Mouse (Mus musculus) G1E (cell line): ENCODE data around the gene Dtx4. TPM values are rescaled to one million over a fixed set of nuclear protein-coding genes. Genes with fewer than 3 reads are reported as not detected.

ENCODE experiments used
- ATAC-seq: 2 replicates; pipeline ENCODE4 v1.8.0; 2016; ENCODE audit warnings: mild to moderate bottlenecking; ENCODE audit not compliant: insufficient number of reproducible peaks, poor library complexity, low FRiP score, severe bottlenecking; ENCODE audit errors: extremely low read depth
- DNase-seq: peaks from one replicate; pipeline ENCODE4 v3.0.0; 2012; ENCODE audit warnings: low spot score
- H3K27me3 ChIP-seq: 2 replicates; pipeline ENCODE4 v1.6.1; 2012; ENCODE audit warnings: mild to moderate bottlenecking, low read length, inconsistent platforms; ENCODE audit not compliant: insufficient read depth
- H3K36me3 ChIP-seq: replicated peaks from 2 replicates; pipeline ENCODE3; 2012; ENCODE audit warnings: mild to moderate bottlenecking, inconsistent platforms
- H3K4me1 ChIP-seq: 2 replicates; pipeline ENCODE4 v1.6.1; 2012; ENCODE audit warnings: low read depth, low read length, inconsistent platforms, mixed read lengths; ENCODE audit not compliant: insufficient read depth
- H3K4me3 ChIP-seq: 2 replicates; pipeline ENCODE4 v1.5.1; 2012; ENCODE audit warnings: low read depth, mild to moderate bottlenecking, inconsistent platforms, low read length, moderate library complexity, mixed read lengths
- H3K9me3 ChIP-seq: replicated peaks from 2 replicates; pipeline ENCODE4 v1.6.1; 2012; ENCODE audit warnings: inconsistent platforms
- CTCF ChIP-seq: IDR thresholded peaks from 2 replicates; pipeline ENCODE4 v1.5.1; 2012; ENCODE audit warnings: low read depth, low read length, inconsistent platforms, mixed read lengths
- GATA1 ChIP-seq: IDR thresholded peaks from 2 replicates; pipeline ENCODE4 v1.6.1; 2012; ENCODE audit warnings: borderline replicate concordance, low read length, inconsistent platforms, mixed read lengths
- GATA2 ChIP-seq: IDR thresholded peaks from 2 replicates; pipeline ENCODE4 v1.6.1; 2012; ENCODE audit warnings: low read depth, low read length, inconsistent platforms, borderline replicate concordance
- POLR2AphosphoS5 ChIP-seq: IDR thresholded peaks from 2 replicates; pipeline ENCODE4 v1.6.1; 2012; ENCODE audit warnings: low read depth, low read length, inconsistent platforms; ENCODE audit not compliant: insufficient replicate concordance
- TAL1 ChIP-seq: conservative IDR thresholded peaks from 2 replicates; pipeline ENCODE4 v1.6.1; 2012; ENCODE audit warnings: low read depth, low read length, inconsistent platforms, mixed read lengths
- polyA plus RNA-seq: library from polyadenylated mRNA; stranded (reverse); fragments of >175 nt; gene quantifications from 2 replicates; pipeline ENCODE4 v1.2.3, GENCODE M21; 2012
- total RNA-seq, 2 experiments: library from RNA; stranded (forward) in 1 of 2; stranded (reverse) in 1 of 2; fragments of 200-1000 nt in 1 of 2; fragments of >200 nt in 1 of 2; fragmentation: Nextera tagmentation in 1 of 2; gene quantifications; 2 replicates each; pipeline ENCODE4 v1.2.3; 2014 to 2017

The Dtx4 gene
- total and polyA plus RNA-seq, 3 experiments: 0.27 TPM; not detected in 2

GRCm38 (mm10) chr19:12485631-12486030 is 15.6 kb downstream of the Dtx4 start:
- H3K9me3 ChIP-seq: no peaks in the 10 kb centered on the region
- ATAC-seq (no peak), DNase-seq (no peak)
- no peak overlapping the region for H3K4me3 ChIP-seq
- no peaks in the 10 kb centered on the region for H3K4me1 ChIP-seq
- H3K27me3 ChIP-seq: no peaks in the 10 kb centered on the region; the same call in 1 of the 2 replicates
- no peaks in the 10 kb centered on the region for H3K36me3 ChIP-seq
- no peak for TF ChIP-seq CTCF
- no peak for TF ChIP-seq TAL1
- TF ChIP-seq GATA1: no peak
- TF ChIP-seq GATA2: no peak
- TF ChIP-seq POLR2AphosphoS5: no peak

DNA sequence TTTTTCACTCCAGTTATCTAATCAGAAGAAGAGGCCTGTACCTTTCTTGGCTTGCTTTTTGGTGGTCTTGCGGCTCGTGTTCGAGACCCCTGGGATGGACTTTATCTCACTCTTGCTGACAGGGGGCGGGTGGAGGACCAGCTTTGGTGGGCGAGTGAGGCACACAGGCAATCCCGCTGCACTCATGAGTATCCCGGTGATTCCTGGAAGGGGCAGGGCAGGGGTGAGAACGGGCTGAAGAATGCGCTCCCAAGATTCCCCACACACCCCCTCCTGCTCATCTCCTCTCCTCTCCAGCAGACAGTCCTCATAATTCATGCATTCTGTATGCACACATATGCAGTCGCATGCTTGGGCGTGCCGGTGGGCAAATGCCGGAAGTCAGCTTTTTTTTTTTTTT is 16.0 kb downstream of the Dtx4 start:
- ATAC-seq: no peak
- Histone ChIP-seq H3K9me3 (no peaks in the 10 kb centered on the region), H3K4me1 (no peaks in the 10 kb centered on the region), H3K36me3 (no peaks in the 10 kb centered on the region), H3K27me3 (no peaks in the 10 kb centered on the region; the same call in 1 of the 2 replicates), H3K4me3 (no peak overlapping the region)
- TF ChIP-seq CTCF: no peak
- no peak for TF ChIP-seq TAL1
- TF ChIP-seq POLR2AphosphoS5: no peak
- no peak for TF ChIP-seq GATA1
- TF ChIP-seq GATA2: no peak
- no peak for DNase-seq

DNA sequence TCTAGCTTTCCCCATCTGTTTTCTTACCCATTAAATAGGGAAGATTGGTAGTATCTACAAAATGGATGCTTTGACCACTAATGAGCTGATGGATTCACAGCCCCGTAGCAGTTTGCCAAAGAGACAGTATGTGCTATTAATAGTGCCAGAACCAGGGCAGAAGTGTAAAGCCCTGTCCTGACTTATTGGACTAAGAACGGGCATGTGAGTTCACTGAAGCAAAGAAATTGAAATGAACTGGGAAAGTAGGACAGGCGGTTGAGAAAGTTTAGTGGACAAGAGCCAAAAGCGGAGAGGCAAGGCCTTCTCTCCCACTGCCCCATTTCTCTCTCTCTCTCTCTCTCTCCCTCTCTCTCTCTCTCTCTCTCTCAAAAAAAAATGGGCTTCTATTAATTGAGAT is 17.0 kb downstream of the Dtx4 start:
- no peak overlapping the region for H3K4me3 ChIP-seq
- no peaks in the 10 kb centered on the region for H3K4me1 ChIP-seq
- ATAC-seq: no peak
- no peaks in the 10 kb centered on the region; the same call in 1 of the 2 replicates for H3K27me3 ChIP-seq
- TF ChIP-seq GATA1 (no peak), CTCF (no peak), POLR2AphosphoS5 (no peak), GATA2 (no peak), TAL1 (no peak)
- no peaks in the 10 kb centered on the region for H3K9me3 ChIP-seq
- DNase-seq: no peak
- H3K36me3 ChIP-seq: no peaks in the 10 kb centered on the region

DNA sequence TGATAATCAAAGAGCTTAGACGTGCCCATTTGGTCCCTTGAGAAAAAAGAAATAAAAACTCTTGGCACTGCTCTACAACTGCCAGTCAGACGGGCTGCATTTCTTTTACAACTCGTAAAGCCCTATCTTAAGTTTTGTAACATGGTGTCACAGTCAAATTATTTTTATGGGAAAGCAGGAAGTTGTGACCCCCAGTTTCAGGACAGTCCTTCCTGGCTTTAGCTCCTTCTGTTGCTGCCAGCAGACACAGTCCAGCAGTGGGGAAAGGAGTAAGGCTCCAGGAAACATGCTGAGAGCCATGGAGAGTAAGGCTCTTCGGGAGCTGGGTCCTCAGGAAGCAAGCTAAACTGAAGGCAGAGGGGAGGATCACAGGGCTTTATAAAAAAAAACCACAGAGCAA is 17.5 kb downstream of the Dtx4 start:
- DNase-seq (no peak), ATAC-seq (no peak)
- H3K36me3 ChIP-seq: no peaks in the 10 kb centered on the region

DNA sequence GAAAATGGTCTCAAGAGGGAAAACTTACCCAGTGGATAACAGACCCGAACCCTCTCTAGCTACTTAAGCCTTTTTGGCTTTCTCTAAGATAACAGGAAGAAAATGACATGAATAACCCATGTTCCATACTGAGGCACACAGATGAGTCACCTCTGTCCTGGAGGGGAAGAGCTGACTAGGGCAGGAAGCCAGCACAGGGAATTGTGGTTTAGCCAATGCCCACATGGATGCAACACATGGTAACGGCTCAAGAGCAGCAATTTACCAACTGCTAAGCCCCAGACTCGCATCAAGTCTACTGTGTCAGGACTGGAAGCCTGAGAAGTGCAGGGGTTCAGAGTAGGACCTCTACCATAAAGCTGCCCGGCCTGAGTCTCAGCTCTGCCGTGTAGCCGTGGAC is 22.9 kb downstream of the Dtx4 start:
- H3K9me3 ChIP-seq: no peaks in the 10 kb centered on the region
- TF ChIP-seq GATA2 (no peak), GATA1 (no peak), TAL1 (no peak), CTCF (no peak), POLR2AphosphoS5 (no peak)
- H3K36me3 ChIP-seq: no peaks in the 10 kb centered on the region
- peaks cover 2% of the 10 kb centered on the region; the same call in 1 of the 2 replicates for H3K4me1 ChIP-seq
- H3K27me3 ChIP-seq: peaks cover 8% of the 10 kb centered on the region
- no peak overlapping the region for H3K4me3 ChIP-seq
- DNase-seq (no peak), ATAC-seq (no peak)

More for the DNA sequence above, 17.5 kb downstream of the Dtx4 start:
- H3K4me1 ChIP-seq: no peaks in the 10 kb centered on the region
- H3K27me3 ChIP-seq: no peaks in the 10 kb centered on the region; the same call in 1 of the 2 replicates
- no peaks in the 10 kb centered on the region for H3K9me3 ChIP-seq
- no peak for TF ChIP-seq CTCF
- TF ChIP-seq POLR2AphosphoS5: no peak
- TF ChIP-seq TAL1: no peak
- TF ChIP-seq GATA1: no peak
- no peak overlapping the region for H3K4me3 ChIP-seq

- ATAC-seq: no peak
- Histone ChIP-seq H3K9me3 (no peaks in the 10 kb centered on the region), H3K27me3 (peaks cover 8% of the 10 kb centered on the region), H3K36me3 (no peaks in the 10 kb centered on the region), H3K4me1 (peaks cover 2% of the 10 kb centered on the region; the same call in 1 of the 2 replicates), H3K4me3 (no peak overlapping the region)
- no peak for TF ChIP-seq GATA2
- no peak for TF ChIP-seq TAL1
- no peak for TF ChIP-seq CTCF
- no peak for TF ChIP-seq POLR2AphosphoS5
- no peak for TF ChIP-seq GATA1
- no peak for DNase-seq
Measured at GRCm38 (mm10) chr19:12476721-12477270, 24.5 kb downstream of the Dtx4 start.
